Mouse (Mus musculus) layer of hippocampus, adult 8-10 months (tissue): Measurements from ENCODE around the gene Mpc1. TPM values are rescaled to one million over a fixed set of nuclear protein-coding genes. Genes with fewer than 3 reads are reported as not detected.

Experiments
- DNase-seq, 2 experiments: peaks; one replicate each; pipeline ENCODE4 v3.0.0; 2022; ENCODE audit warnings: low spot score in 2 of 2
- total RNA-seq, 4 experiments: library from RNA; stranded (reverse); gene quantifications; 2 replicates each; pipeline ENCODE4 v1.2.4; 2022

Gene Mpc1
- total RNA-seq = 100 to 1,000 TPM; 144 to 156 (median 145) TPM

GRCm38 (mm10) chr17:8282821-8283525 is at the start of gene Mpc1:
Gene Mpc1, plus strand, starts transcription at chr17:8282904.
- peak; percentile 89 to 92 for DNase-seq

GRCm38 (mm10) chr17:8233618-8234214 is 49.0 kb upstream of the Mpc1 start:
- no peak for DNase-seq

GRCm38 (mm10) chr17:8234537-8234936 is 48.2 kb upstream of the Mpc1 start:
- DNase-seq = no peak

GRCm38 (mm10) chr17:8235743-8236142 is 47.0 kb upstream of the Mpc1 start, which contains the start of gene Ccr6:
Gene Ccr6, plus strand, starts transcription at chr17:8236043.
- no peak for DNase-seq

GRCm38 (mm10) chr17:8238012-8238710 is 44.5 kb upstream of the Mpc1 start:
- DNase-seq = no peak

- no peak for DNase-seq
Measured at GRCm38 (mm10) chr17:8239561-8239960, 43.1 kb upstream of the Mpc1 start.

GRCm38 (mm10) chr17:8240517-8240916 is 42.2 kb upstream of the Mpc1 start:
- no peak for DNase-seq

- DNase-seq = no peak
Measured at GRCm38 (mm10) chr17:8241645-8242044, 41.1 kb upstream of the Mpc1 start.

- no peak for DNase-seq
Measured at GRCm38 (mm10) chr17:8242186-8242585, 40.5 kb upstream of the Mpc1 start.

GRCm38 (mm10) chr17:8244124-8244523 is 38.6 kb upstream of the Mpc1 start:
- DNase-seq = no peak

GRCm38 (mm10) chr17:8246102-8246754 is 36.5 kb upstream of the Mpc1 start:
- no peak for DNase-seq

- DNase-seq = no peak
Measured at GRCm38 (mm10) chr17:8251704-8252103, 31.0 kb upstream of the Mpc1 start.

GRCm38 (mm10) chr17:8254268-8254667 is 28.4 kb upstream of the Mpc1 start:
- no peak for DNase-seq

GRCm38 (mm10) chr17:8254914-8255313 is 27.8 kb upstream of the Mpc1 start:
- DNase-seq = no peak

- no peak for DNase-seq
Measured at GRCm38 (mm10) chr17:8255583-8255982, 27.1 kb upstream of the Mpc1 start.

GRCm38 (mm10) chr17:8256982-8257381 is 25.7 kb upstream of the Mpc1 start:
- no peak for DNase-seq

GRCm38 (mm10) chr17:8264638-8265037 is 18.1 kb upstream of the Mpc1 start:
- peak; percentile 59 to 66 for DNase-seq

GRCm38 (mm10) chr17:8272054-8272749 is 10.5 kb upstream of the Mpc1 start:
- DNase-seq = no peak

GRCm38 (mm10) chr17:8272951-8273350 is 9.8 kb upstream of the Mpc1 start:
- no peak for DNase-seq

GRCm38 (mm10) chr17:8276071-8276470 is 6.6 kb upstream of the Mpc1 start:
- DNase-seq = no peak

GRCm38 (mm10) chr17:8276680-8277079 is 6.0 kb upstream of the Mpc1 start:
- DNase-seq = no peak
